Mouse (Mus musculus) liver, postnatal 0 days (tissue): Measurements from ENCODE around the gene Smarcc2. TPM values are rescaled to one million over a fixed set of nuclear protein-coding genes. Genes with fewer than 3 reads are reported as not detected.

Source experiments
- ATAC-seq: fragments of 200-750 bp; cut with Nextera tagmentation; 2 replicates; pipeline ENCODE4 v1.8.0; 2017; ENCODE audit warnings: mild to moderate bottlenecking, moderate library complexity
- DNase-seq: peaks from one replicate; pipeline ENCODE4 v3.0.0-alpha.2; 2016
- H3K27ac ChIP-seq: fragments of 300-500 bp; sonication (generic); 2 replicates; pipeline ENCODE4 v1.5.1; 2014; ENCODE audit warnings: antibody characterized with exemption, moderate library complexity, mild to moderate bottlenecking, low read depth
- H3K27me3 ChIP-seq: fragments of 300-500 bp; sonication (generic); 2 replicates; pipeline ENCODE4 v1.6.1; 2014; ENCODE audit warnings: low read length, control low read depth, mixed read lengths; ENCODE audit not compliant: insufficient read depth
- H3K36me3 ChIP-seq: fragments of 300-500 bp; sonication (generic); replicated peaks from 2 replicates; pipeline ENCODE4 v1.6.1; 2014; ENCODE audit warnings: mild to moderate bottlenecking, control low read depth, low read length, moderate library complexity, mixed read lengths; ENCODE audit not compliant: insufficient read depth
- H3K4me1 ChIP-seq: fragments of 300-500 bp; sonication (generic); 2 replicates; pipeline ENCODE4 v1.6.1; 2014; ENCODE audit warnings: antibody characterized with exemption, mild to moderate bottlenecking, control low read depth; ENCODE audit not compliant: insufficient read depth
- H3K4me2 ChIP-seq: fragments of 300-500 bp; sonication (generic); 2 replicates; pipeline ENCODE4 v1.6.1; 2014; ENCODE audit warnings: low read depth, mild to moderate bottlenecking, low read length, moderate library complexity, mixed read lengths
- H3K4me3 ChIP-seq: fragments of 300-500 bp; sonication (generic); 2 replicates; pipeline ENCODE4 v1.5.1; 2014; ENCODE audit warnings: low read depth, low read length
- H3K9ac ChIP-seq: fragments of 300-500 bp; sonication (generic); replicated peaks from 2 replicates; pipeline ENCODE4 v1.6.1; 2014; ENCODE audit warnings: mild to moderate bottlenecking, moderate library complexity
- H3K9me3 ChIP-seq: fragments of 300-500 bp; sonication (generic); 2 replicates; pipeline ENCODE4 v1.6.1; 2016; ENCODE audit warnings: mild to moderate bottlenecking, control low read depth, low read length, mixed read lengths
- CTCF ChIP-seq: sonication (generic); IDR thresholded peaks from 2 replicates; pipeline ENCODE4 v1.5.1; 2016; ENCODE audit warnings: antibody characterized with exemption, low read depth
- EP300 ChIP-seq: IDR thresholded peaks from 2 replicates; pipeline ENCODE4 v1.6.1; 2016; ENCODE audit warnings: antibody characterized with exemption, low read depth, mild to moderate bottlenecking
- WGBS: fragments of 180-500 bp; shearing (Covaris S2); extraction: QIAGEN DNeasy Blood & Tissue Kit; methylation state at CpG from one replicate; pipeline ENCODE4 v1.1.7; 2014; ENCODE audit not compliant: insufficient replicate concordance; 5-methylcytosine and 5-hydroxymethylcytosine counted together
- polyA plus RNA-seq: library from polyadenylated mRNA; unstranded; fragments of >200 nt; fragmentation: Nextera tagmentation; extraction: Ambion mirVana; gene quantifications from 2 replicates; pipeline ENCODE4 v1.2.1, GENCODE M21; 2015

The Smarcc2 gene
- polyA plus RNA-seq, 1 experiment from 2014 or later, result 13.4 TPM

DNA sequence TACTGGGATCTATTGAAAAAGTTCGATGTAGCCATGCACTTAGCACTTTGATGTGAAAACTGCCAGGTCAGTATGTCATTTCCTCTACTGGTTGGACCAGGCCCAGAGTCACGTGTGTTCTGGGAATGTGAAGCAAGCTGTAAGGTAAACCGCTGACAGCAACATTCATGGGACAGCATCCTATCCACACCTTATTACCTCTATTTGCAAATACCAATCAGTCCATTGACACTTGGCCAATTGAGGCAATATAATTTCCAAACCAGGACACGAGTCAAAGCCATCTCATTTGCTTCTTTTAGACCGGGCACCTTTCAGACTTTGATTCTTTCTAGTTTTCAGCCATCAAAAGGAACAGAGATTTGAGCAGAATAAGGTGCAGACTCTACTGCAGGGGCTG is 30.0 kb upstream of the Smarcc2 start:
- Histone ChIP-seq H3K4me3 (no peak overlapping the region), H3K36me3 (peaks cover 11% of the 10 kb centered on the region), H3K27me3 (no peaks in the 10 kb centered on the region), H3K4me2 (no peak overlapping the region), H3K9ac (no peak overlapping the region), H3K9me3 (no peaks in the 10 kb centered on the region), H3K4me1 (no peaks in the 10 kb centered on the region), H3K27ac (no peak overlapping the region)
- 85% methylated on average over 5 of the region's 5 CpGs for WGBS
- DNase-seq (no peak), ATAC-seq (no peak)
- TF ChIP-seq EP300 (no peak), CTCF (no peak)

DNA sequence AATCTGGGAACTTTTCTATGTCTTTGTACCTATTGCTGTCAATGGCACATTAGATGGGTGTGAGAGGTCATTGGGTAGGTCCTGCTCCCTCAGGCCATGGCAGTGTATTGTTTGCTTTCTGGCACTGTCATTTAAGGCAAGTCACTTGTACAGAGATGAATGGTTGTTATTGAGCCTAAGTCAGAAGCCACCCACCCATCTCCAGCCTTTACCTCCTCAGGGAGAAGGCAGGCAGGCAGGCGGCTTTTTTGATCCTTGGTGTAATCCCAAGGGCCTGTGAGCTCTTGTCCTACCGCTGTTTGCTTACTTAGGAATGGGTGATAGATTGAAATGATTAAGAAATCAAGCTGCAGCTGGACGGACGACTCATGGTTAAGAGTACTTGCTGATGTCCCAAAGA is 29.6 kb upstream of the Smarcc2 start:
- Histone ChIP-seq H3K4me3 (no peak overlapping the region), H3K4me2 (no peak overlapping the region), H3K9me3 (no peaks in the 10 kb centered on the region), H3K36me3 (peaks cover 11% of the 10 kb centered on the region), H3K9ac (no peak overlapping the region), H3K27ac (no peak overlapping the region), H3K27me3 (no peaks in the 10 kb centered on the region), H3K4me1 (no peaks in the 10 kb centered on the region)
- TF ChIP-seq CTCF (no peak), EP300 (no peak)
- ATAC-seq (no peak), DNase-seq (no peak)
- 87% methylated on average over 4 of the region's 4 CpGs for WGBS

DNA sequence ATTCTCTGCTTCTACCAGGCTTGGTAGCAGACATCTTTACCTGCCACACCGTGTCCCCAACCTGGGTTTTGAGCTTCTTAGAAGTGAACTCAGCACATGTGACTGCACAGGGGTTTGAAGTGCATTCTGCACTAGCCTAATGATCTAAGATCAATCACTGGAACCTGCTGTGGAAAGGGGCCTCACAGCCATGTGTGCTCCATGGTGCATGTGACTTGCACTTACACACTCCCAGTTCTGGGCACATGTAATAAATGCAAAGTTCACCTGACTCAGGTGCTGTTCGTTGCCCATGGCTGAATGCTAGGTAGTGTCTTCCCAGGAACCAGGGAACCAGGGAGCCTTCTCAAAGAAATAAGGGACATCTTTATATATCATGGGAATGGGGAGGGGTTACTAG is 25.6 kb upstream of the Smarcc2 start:
- WGBS, result 78% methylated on average over 2 of the region's 2 CpGs
- DNase-seq (no peak), ATAC-seq (no peak)
- H3K4me1 ChIP-seq, result no peaks in the 10 kb centered on the region
- peaks cover 36% of the 10 kb centered on the region for H3K36me3 ChIP-seq
- no peak overlapping the region for H3K4me3 ChIP-seq
- H3K9ac ChIP-seq, result no peak overlapping the region
- H3K27ac ChIP-seq, result no peak overlapping the region
- no peaks in the 10 kb centered on the region for H3K27me3 ChIP-seq
- H3K4me2 ChIP-seq, result no peak overlapping the region
- H3K9me3 ChIP-seq, result no peaks in the 10 kb centered on the region
- TF ChIP-seq EP300 (no peak), CTCF (no peak)

DNA sequence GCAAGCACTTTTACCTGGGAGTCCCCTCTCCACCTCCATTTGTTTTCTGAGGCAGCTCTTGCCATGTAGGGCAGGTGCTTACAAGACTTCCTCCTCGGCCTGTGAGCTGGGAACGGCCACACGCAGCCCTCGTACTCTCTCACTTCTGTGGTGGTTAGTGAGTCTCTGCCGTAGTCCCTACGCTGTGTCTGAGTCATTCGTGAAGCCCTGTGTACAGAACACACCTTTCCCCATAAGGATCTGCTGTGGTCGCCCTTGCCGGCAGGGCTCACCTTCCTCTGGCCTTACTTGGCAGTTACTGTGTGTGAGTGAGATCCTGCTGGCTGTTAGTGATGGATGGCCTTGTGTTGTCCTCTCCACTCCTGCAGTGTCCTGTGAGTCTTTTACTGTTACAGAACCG is 24.4 kb upstream of the Smarcc2 start:
- WGBS, result 69% methylated on average over 10 of the region's 10 CpGs
- H3K9ac ChIP-seq, result no peak overlapping the region
- no peak overlapping the region for H3K4me2 ChIP-seq
- peak overlapping the region; percentile 58 for H3K27ac ChIP-seq
- H3K36me3 ChIP-seq, result peaks cover 36% of the 10 kb centered on the region
- TF ChIP-seq EP300, result no peak
- TF ChIP-seq CTCF, result no peak
- no peaks in the 10 kb centered on the region for H3K9me3 ChIP-seq
- DNase-seq, result no peak
- H3K27me3 ChIP-seq, result no peaks in the 10 kb centered on the region
- H3K4me3 ChIP-seq, result no peak overlapping the region
- peaks cover 4% of the 10 kb centered on the region; the same call in 1 of the 2 replicates for H3K4me1 ChIP-seq
- ATAC-seq, result no peak; the same call in 1 of the 2 replicates

DNA sequence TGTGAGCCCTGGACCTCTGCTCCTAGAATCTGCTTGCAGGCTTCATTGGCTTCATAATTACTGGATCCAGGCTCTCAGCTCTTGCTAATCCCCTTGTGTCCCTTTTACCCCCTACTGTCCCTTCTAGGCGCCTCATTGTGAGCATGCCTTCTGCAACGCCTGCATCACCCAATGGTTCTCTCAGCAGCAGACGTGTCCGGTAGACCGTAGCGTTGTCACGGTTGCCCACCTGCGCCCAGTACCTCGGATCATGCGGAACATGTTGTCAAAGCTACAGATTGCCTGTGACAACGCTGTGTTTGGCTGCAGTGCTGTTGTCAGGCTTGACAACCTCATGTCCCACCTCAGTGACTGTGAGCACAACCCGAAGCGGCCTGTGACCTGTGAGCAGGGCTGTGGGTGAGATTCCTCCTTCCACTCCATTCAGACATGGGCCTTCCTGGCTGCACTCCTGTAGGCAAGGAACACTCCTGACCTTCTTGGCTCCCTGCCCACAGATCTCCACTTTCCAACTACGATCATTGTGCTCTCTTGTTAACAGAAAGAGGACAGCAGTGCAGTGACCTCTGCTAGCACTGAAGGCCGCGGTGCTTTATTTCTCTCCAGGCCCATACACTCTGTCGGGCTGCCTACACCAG is 23.7 kb upstream of the Smarcc2 start:
- Histone ChIP-seq H3K9ac (no peak overlapping the region), H3K36me3 (peaks cover 37% of the 10 kb centered on the region), H3K4me1 (peaks cover 5% of the 10 kb centered on the region; the same call in 1 of the 2 replicates), H3K9me3 (no peaks in the 10 kb centered on the region), H3K27ac (peak overlapping the region; percentile 58), H3K27me3 (no peaks in the 10 kb centered on the region), H3K4me2 (no peak overlapping the region), H3K4me3 (no peak overlapping the region)
- 69% methylated on average over 17 of the region's 17 CpGs for WGBS
- TF ChIP-seq CTCF, result no peak
- TF ChIP-seq EP300, result no peak
- DNase-seq (peak; percentile 54), ATAC-seq (peak; percentile 49)

DNA sequence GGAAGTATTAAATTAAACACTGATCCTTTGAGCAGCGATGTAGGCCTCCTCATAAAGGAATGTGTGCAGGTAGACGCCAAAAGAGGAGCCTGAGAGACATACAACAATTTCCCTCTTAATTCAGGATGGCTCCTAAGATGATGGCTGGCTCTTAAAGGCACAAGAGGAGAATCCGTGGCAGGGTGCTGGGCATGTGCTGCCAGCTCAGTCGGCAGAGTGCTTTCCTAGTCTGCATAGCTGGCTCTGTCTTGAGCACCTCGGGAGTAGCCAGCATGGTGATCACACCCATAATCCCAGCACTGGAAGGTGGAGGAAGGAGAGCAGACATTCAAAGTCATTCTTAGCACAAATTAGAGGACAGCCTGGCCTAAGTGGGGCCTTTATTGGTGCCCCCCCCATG is 23.2 kb upstream of the Smarcc2 start:
- H3K4me1 ChIP-seq, result peaks cover 5% of the 10 kb centered on the region; the same call in 1 of the 2 replicates
- no peak overlapping the region for H3K4me2 ChIP-seq
- peaks cover 37% of the 10 kb centered on the region for H3K36me3 ChIP-seq
- no peak overlapping the region; the same call in 1 of the 2 replicates for H3K9ac ChIP-seq
- TF ChIP-seq CTCF, result no peak
- TF ChIP-seq EP300, result no peak
- H3K27ac ChIP-seq, result peak overlapping the region; percentile 58
- DNase-seq (no peak), ATAC-seq (no peak)
- no peak overlapping the region for H3K4me3 ChIP-seq
- WGBS, result 79% methylated on average over 5 of the region's 5 CpGs
- no peaks in the 10 kb centered on the region for H3K27me3 ChIP-seq
- no peaks in the 10 kb centered on the region for H3K9me3 ChIP-seq
